Mouse (Mus musculus): Measurements from ENCODE around the gene Sp3.
A peak's percentile ranks its signal among the peaks of the same experiment; 100 is the strongest.
"Not testable (repeated sequence)": the region's sequence is repeated elsewhere in the genome, so short reads cannot be mapped to it uniquely, and the experiment has no call there.

Sp3 gene

DNA sequence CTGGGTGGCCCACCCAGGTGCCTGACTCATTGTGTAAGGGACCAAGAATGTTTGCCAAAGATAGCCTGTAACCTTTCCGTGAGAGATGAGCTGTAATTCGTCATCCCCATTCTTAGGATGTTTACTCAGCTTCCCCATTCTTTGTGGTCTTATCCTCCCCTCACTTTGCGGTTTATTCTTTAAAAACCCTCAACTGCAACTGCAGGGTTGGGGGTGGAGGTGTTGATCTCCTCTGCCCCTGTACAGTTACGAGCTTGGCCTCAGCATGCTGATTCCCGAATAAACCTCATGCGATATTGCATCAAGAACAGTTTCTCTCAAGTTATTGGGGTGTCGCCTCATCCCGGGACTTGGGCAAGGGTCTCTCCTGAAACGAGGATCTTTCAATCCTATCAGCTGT is 8.7 kb upstream of the Sp3 start:
- DNase-seq: not testable (repeated sequence)

DNA sequence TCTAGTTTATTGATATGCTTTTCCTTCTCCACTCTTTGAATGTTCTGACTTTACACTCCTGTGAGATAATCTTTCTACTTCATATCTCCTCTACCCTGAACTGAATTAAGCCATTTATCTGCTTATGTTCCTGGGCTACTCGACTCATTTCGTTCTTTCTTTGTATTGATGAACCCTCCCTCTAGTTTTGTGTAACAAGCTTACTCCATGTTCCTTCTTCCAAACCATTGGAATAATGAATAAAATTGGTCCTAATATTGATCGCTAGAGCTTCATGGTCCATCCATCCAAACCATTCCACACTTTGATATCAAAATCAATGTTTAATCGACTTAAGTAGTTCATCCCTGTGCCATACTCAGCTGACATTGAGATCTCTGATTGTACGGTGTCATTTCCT is 6.4 kb upstream of the Sp3 start, which contains the start of gene Gm11084:
TSS of gene Gm11084 (minus strand) at position 101 of the 400 bp plus-strand sequence.
- DNase-seq: no peak

GRCm38 (mm10) chr2:72985516-72985915 is 5.3 kb upstream of the Sp3 start:
- DNase-seq: no peak

DNA sequence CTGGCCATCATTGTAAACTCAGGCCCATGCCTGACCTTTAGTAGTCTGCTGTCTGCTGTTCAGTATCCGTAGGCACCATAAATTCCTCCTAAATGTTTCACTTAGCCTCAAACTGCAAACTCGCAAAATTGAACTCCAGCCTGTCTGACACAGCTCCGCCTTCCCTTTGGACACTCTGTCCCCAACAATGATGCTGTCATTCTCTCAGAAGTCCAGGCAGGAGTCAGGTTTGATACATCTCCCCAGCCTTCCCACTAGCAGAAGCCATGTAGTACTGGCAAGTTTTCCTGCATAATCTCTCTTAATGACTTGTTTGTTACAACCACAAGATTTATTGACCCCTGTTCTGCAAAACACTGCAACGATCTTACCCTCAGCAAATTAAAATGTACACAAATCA is 4.6 kb upstream of the Sp3 start:
- no peak for DNase-seq

GRCm38 (mm10) chr2:72983211-72983610 is 3.0 kb upstream of the Sp3 start:
- DNase-seq: no peak

- DNase-seq: no peak
These were observed 2.0 kb upstream of the Sp3 start for GRCm38 (mm10) chr2:72982110-72982785.

DNA sequence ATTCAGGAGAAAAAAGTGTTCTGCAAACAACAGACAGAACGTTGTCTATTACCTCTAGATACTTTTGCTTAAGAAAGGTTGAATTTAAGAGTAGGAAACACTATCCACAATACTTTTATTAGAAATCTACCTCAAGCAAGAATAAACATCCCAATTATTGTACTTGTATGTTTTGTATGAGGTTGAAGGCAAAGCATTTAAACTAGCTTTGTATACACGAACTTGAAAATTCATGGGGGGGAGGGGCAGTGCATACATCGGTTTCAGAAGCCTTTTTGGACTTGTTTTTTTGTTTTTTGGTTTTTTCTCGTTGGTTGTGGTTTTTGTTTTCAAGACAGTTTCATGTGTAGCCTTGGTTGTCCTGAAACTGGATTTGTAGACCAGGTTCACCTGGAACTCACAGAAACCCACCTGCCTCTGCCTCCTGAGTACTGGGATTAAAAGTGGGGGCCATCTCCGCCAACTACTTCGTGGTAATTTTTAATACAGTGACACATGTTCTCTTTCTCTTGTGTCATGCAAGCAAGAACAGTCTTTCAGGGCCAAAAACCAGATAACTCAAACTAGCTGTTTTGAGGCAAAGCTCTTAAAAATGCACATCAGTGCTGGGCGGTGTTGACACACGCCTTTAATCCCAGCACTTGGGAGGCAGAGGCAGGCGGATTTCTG is 1.3 kb upstream of the Sp3 start:
- DNase-seq: no peak

- no peak for DNase-seq
These were observed 802 bp upstream of the Sp3 start for GRCm38 (mm10) chr2:72981075-72981420.

DNA sequence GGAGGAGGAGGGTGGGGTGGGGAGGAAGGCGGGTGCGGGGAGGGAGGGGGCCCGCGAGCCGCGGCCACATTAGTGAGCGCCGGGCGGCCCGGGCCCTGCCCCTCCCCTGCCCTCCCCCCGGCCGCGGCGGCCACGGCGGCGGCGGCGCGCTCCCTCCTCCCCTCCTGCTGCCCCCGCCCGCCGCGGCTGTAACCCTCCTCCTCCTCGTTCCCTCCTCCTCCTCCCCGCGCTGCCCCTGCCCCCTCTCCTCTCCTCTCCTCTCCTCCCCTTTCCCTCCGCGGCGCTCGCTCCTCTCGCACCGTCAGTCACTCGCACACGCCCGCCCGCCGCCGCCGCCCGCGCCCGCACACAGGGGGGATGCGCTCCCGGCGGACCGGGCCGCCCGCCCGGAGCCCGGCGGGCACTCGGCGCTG is 581 bp downstream of the Sp3 start:
- DNase-seq: peak; percentile 82 to 91

GRCm38 (mm10) chr2:72978901-72979658 is 1.2 kb downstream of the Sp3 start:
- peak; percentile 92 to 95 for DNase-seq

DNA sequence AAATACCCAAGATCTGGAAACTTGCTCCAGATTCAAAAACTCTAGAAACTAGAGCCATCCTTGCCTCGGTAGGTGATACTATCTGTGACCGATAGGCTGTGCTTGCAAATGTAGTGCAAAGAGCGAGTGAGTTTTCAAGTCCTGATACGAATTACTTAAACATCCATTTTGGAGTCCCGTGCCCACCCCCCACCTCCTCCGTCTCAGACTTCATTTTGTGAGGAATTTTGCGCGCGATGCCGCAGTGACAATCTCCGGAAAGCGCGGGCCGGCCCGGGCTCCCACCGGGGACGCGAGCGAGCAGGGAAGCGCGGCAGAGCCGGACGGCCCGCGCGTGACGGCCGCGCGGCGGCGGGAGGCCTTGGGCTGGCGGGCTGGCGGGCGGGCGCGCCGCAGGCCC is 1.8 kb downstream of the Sp3 start:
- no peak for DNase-seq

- no peak for DNase-seq
These were observed 3.0 kb downstream of the Sp3 start for GRCm38 (mm10) chr2:72977272-72977671.

GRCm38 (mm10) chr2:72976036-72976435 is 4.2 kb downstream of the Sp3 start:
- no peak for DNase-seq

DNA sequence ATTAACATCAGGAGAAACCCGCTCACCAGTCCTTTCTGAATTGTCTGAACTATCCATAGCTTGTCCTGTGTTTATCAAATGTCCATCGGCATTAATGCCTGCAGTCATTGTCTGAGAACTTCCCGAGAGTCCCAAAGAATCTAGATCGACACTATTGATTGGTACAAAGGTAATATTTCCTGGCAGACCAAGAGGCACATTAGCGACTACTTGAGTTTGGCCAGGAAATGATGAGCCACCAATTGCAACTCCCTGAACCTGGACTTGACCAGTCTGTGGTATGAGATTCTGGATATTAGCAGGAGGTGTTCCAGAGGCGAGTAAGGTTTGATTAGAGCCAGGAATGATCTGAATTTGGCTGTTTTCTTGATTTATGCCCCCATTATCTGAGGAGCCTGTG is 9.4 kb downstream of the Sp3 start:
- no peak for DNase-seq

DNA sequence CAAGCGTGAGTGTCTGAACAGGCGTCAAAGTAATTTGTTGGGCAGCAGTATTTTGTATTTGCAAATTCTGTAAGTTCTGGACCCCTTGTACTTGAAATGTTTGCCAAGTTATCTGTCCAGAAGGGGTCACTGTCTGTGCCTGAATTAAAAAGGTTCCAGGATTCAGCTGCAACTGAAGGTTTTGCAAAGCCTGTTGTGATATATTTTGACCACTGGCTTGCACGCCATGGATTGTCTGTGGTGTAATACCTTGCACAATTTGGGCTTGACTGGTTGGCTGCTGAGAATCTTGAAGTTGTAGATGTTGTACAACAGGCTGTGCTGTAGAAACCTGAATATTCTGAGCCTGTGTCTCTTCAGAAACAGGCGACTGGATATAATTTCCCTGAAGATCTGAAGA is 9.9 kb downstream of the Sp3 start:
- no peak for DNase-seq

GRCm38 (mm10) chr2:72968536-72968935 is 11.7 kb downstream of the Sp3 start:
- DNase-seq: no peak

- no peak for DNase-seq
These were observed 14.8 kb downstream of the Sp3 start for GRCm38 (mm10) chr2:72965450-72965849.

- DNase-seq: no peak
These were observed 23.8 kb downstream of the Sp3 start for GRCm38 (mm10) chr2:72956415-72956814.

GRCm38 (mm10) chr2:72952979-72953378 is 27.3 kb downstream of the Sp3 start:
- no peak for DNase-seq

DNA sequence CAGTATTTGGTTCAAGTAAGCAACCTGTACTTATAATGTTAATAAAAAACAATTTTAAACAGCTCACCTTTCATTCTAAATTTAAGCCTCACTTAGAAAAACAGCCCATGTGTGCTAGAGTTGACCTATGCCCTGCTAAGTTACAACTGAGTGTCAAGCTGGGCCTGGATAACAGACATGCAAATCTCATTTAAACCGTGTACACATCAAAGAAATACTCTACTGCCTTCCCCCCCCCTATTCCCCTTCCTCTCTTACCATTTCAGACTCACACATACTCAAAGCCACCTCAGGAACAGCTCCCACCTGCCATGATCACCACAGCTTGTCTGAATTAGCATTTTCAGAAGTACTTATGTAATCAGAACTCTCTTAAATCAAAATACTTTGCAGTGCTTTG is 44.3 kb downstream of the Sp3 start:
- DNase-seq: no peak

DNA sequence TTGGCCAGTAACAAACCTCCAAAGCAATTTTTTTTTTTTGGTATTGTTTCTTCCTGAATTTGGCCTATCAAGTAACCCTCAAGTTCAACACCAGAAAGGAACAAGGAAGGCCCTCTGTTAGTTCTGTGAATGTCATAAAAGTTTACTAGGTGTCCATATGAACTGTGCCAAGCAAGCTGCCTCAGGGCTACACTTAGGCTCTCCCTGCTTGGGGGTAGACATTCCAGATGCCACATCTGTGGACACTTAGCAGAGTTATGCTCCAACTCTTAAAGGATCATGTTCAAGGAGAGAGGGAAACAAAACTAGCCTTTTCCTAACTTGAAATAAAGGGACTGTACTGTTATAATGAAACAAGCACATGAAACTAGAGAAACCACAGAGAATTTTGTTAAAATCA is 48.1 kb downstream of the Sp3 start:
- DNase-seq: no peak

DNA sequence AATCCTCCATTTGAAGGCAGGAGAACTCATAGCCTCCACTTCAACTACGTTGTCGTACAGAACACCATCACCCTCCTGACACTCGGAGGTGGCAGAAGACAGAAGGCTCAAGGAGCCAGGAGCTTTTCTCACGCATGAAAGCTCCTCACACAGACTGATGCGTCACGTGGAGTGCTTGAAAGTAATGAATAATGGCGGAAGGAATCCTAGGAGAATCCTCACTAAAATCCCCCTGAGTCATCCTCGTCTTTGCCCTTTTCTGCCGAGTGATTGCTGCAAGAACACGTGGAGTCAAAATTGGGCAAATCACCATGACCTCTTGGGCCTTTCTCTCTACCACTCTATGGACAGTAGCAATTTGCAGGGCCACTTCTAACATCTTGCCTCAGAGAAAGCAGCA is 55.3 kb downstream of the Sp3 start:
- DNase-seq: no peak

- no peak for DNase-seq
These were observed 64.1 kb downstream of the Sp3 start for GRCm38 (mm10) chr2:72916170-72916569.
